Mouse (Mus musculus) midbrain, embryonic 11.5 days (tissue): ENCODE data around the gene Cyp4x1. TPM values are rescaled to one million over a fixed set of nuclear protein-coding genes. Genes with fewer than 3 reads are reported as not detected.

Source experiments
- ATAC-seq: fragments of 200-750 bp; cut with Nextera tagmentation; 2 replicates; pipeline ENCODE4 v1.8.0; 2017; ENCODE audit warnings: moderate TSS enrichment, moderate library complexity; ENCODE audit not compliant: low FRiP score
- DNase-seq: peaks from one replicate; pipeline ENCODE4 v3.0.0; 2015; ENCODE audit warnings: low spot score; ENCODE audit errors: missing footprints
- H3K27ac ChIP-seq: fragments of 300-500 bp; sonication (generic); 2 replicates; pipeline ENCODE4 v1.5.1; 2014; ENCODE audit warnings: low read depth, low read length
- H3K27me3 ChIP-seq: fragments of 300-500 bp; sonication (generic); 2 replicates; pipeline ENCODE4 v1.6.1; 2014; ENCODE audit warnings: mild to moderate bottlenecking, low read length, moderate library complexity, mixed read lengths; ENCODE audit not compliant: control insufficient read depth, insufficient read depth
- H3K36me3 ChIP-seq: fragments of 300-500 bp; sonication (generic); 2 replicates; pipeline ENCODE4 v1.6.1; 2014; ENCODE audit warnings: mild to moderate bottlenecking, low read length, moderate library complexity, mixed read lengths; ENCODE audit not compliant: control insufficient read depth, insufficient read depth
- H3K4me1 ChIP-seq: fragments of 300-500 bp; sonication (generic); 2 replicates; pipeline ENCODE4 v1.6.1; 2014; ENCODE audit warnings: low read length; ENCODE audit not compliant: control insufficient read depth, insufficient read depth
- H3K4me2 ChIP-seq: fragments of 300-500 bp; sonication (generic); 2 replicates; pipeline ENCODE4 v1.6.1; 2014; ENCODE audit warnings: mild to moderate bottlenecking, moderate library complexity
- H3K4me3 ChIP-seq: fragments of 300-500 bp; sonication (generic); 2 replicates; pipeline ENCODE4 v1.5.1; 2014; ENCODE audit warnings: low read depth, low read length
- H3K9ac ChIP-seq: fragments of 300-500 bp; sonication (generic); 2 replicates; pipeline ENCODE4 v1.6.1; 2014; ENCODE audit warnings: low read length
- H3K9me3 ChIP-seq: fragments of 300-500 bp; sonication (generic); 2 replicates; pipeline ENCODE4 v1.6.1; 2016; ENCODE audit warnings: low read length; ENCODE audit not compliant: control insufficient read depth
- WGBS: fragments of 180-500 bp; shearing (Covaris S2); extraction: QIAGEN DNeasy Blood & Tissue Kit; methylation state at CpG from one replicate; pipeline ENCODE4 v1.1.7; 2014; 5-methylcytosine and 5-hydroxymethylcytosine counted together
- polyA plus RNA-seq: library from polyadenylated mRNA; unstranded; fragments of >200 nt; fragmentation: Nextera tagmentation; extraction: Ambion mirVana; gene quantifications from 2 replicates; pipeline ENCODE4 v1.2.1, GENCODE M21; 2014

Gene Cyp4x1
- polyA plus RNA-seq, 1 experiment from 2014 or later: 1.4 TPM

DNA sequence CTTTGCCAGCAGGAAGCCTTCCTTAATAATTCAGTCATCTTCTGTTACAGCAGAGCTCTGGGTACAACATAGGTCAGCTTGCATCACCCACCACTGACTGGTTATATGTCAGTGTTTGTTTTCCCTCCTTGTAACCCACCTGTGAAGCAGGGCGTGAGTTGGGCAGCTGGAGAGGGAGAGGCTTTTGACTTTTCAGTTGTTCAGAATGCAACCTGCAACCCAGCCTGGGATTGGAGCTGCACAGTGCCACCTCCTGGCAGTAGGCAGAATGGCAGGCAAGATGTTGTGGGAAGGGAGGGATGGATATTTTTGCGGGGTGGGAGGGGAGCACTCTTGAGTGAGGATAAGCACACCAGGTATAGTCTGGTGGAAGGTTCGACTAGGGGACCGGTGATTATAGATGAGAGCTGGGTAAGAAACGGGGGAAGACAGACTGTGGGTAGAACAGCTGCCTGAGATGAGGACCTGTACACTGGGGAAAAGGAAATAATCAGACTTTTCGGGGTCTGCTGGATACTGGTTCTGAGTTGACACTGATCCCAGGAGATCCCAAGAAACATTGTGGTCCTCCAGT lies 48.5 kb downstream of the Cyp4x1 start:
- ATAC-seq (peak; percentile 47; the same call in 1 of the 2 replicates), DNase-seq (peak; percentile 93)
- no peak overlapping the region for H3K4me2 ChIP-seq
- H3K27me3 ChIP-seq: no peaks in the 10 kb centered on the region; the same call in 1 of the 2 replicates
- H3K4me3 ChIP-seq: no peak overlapping the region
- H3K36me3 ChIP-seq: no peaks in the 10 kb centered on the region
- H3K9me3 ChIP-seq: no peaks in the 10 kb centered on the region
- no peaks in the 10 kb centered on the region for H3K4me1 ChIP-seq
- WGBS: 27% methylated on average over 6 of the region's 6 CpGs
- no peak overlapping the region for H3K27ac ChIP-seq
- H3K9ac ChIP-seq: no peak overlapping the region

DNA sequence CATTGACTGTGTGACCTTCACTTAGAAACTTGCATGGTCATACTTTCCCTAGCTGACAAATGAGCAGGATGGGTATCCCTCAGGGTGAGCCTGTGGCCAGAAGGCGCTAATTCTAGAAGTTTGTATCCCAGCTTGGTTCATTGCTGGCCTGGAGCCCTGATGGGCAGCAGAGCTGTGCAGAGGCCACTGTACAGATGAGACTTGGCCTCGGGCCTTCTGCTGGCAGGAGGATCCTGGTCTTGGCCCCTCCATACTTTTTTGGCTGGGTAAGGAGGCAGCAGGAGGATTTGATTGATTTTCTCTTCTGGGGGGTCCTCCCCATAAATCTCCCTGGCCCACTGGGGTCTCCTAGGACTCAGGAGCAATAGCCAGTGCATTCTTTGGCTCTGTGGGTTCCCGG lies 51.0 kb downstream of the Cyp4x1 start:
- Histone ChIP-seq H3K27me3 (no peaks in the 10 kb centered on the region; the same call in 1 of the 2 replicates), H3K9me3 (no peaks in the 10 kb centered on the region), H3K9ac (no peak overlapping the region), H3K4me1 (peaks cover 16% of the 10 kb centered on the region), H3K4me2 (no peak overlapping the region), H3K27ac (no peak overlapping the region), H3K36me3 (no peaks in the 10 kb centered on the region), H3K4me3 (no peak overlapping the region)
- no peak for DNase-seq
- 93% methylated on average over 3 of the region's 3 CpGs for WGBS
- ATAC-seq: no peak

DNA sequence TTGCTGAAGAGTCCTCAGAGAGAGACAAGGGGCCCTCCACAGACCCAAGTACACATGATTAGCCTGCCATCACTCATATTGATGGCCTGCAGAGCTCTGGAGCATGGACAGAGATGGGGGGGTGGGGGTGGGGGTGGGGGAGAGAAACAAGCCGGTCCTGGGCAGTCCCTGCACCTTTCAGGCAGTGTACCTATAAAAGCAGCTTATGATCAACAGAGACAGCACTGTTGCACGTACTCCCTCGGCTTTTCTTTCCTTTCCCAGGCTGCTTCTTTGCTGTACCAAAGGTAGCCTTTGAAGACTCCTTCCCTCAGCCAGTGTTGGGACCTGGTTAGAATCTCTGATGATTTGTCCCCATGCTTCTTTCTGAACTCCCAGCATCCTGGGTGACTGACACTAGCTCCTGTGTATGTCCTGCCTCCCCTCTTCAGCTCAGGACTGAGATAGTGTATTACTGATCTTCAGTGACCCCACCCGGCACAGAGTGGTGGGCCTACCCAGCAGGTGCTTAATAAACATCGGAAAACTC lies 54.2 kb downstream of the Cyp4x1 start:
- Histone ChIP-seq H3K4me1 (peaks cover 16% of the 10 kb centered on the region), H3K27ac (peak overlapping the region; percentile 63), H3K9me3 (no peaks in the 10 kb centered on the region), H3K27me3 (0 out of 2 replicates have a peak, but pooled peaks cover 2% of the 10 kb centered on the region), H3K4me2 (no peak overlapping the region), H3K9ac (peak overlapping the region; percentile 52), H3K4me3 (no peak overlapping the region), H3K36me3 (no peaks in the 10 kb centered on the region)
- WGBS: 16% methylated on average over 5 of the region's 5 CpGs
- ATAC-seq: peak; percentile 25; the same call in 1 of the 2 replicates
- DNase-seq: peak; percentile 90

- H3K36me3 ChIP-seq: no peaks in the 10 kb centered on the region
- H3K4me1 ChIP-seq: peaks cover 16% of the 10 kb centered on the region
- H3K4me3 ChIP-seq: no peak overlapping the region
- no peaks in the 10 kb centered on the region for H3K9me3 ChIP-seq
- H3K27ac ChIP-seq: peak overlapping the region; percentile 63
- WGBS: 24% methylated on average over 10 of the region's 10 CpGs
- 0 out of 2 replicates have a peak, but pooled peaks cover 2% of the 10 kb centered on the region for H3K27me3 ChIP-seq
- H3K9ac ChIP-seq: peak overlapping the region; percentile 52
- H3K4me2 ChIP-seq: no peak overlapping the region; the same call in 1 of the 2 replicates
- peak; percentile 91 for ATAC-seq
- DNase-seq: peak; percentile 93
These were observed 54.9 kb downstream of the Cyp4x1 start for GRCm38 (mm10) chr4:115078892-115079820.

GRCm38 (mm10) chr4:115075204-115075915 lies 58.7 kb downstream of the Cyp4x1 start:
- Histone ChIP-seq H3K36me3 (no peaks in the 10 kb centered on the region), H3K9me3 (no peaks in the 10 kb centered on the region), H3K27ac (no peak overlapping the region), H3K27me3 (0 out of 2 replicates have a peak, but pooled peaks cover 2% of the 10 kb centered on the region), H3K4me3 (no peak overlapping the region), H3K4me1 (peaks cover 16% of the 10 kb centered on the region), H3K9ac (no peak overlapping the region), H3K4me2 (no peak overlapping the region)
- ATAC-seq (no peak), DNase-seq (no peak)
- 45% methylated on average over 3 of the region's 3 CpGs for WGBS

- WGBS: 91% methylated on average over 1 of the region's 1 CpGs
- DNase-seq (no peak), ATAC-seq (no peak)
- Histone ChIP-seq H3K27ac (no peak overlapping the region), H3K27me3 (0 out of 2 replicates have a peak, but pooled peaks cover 2% of the 10 kb centered on the region), H3K36me3 (no peaks in the 10 kb centered on the region), H3K9ac (no peak overlapping the region), H3K4me3 (no peak overlapping the region), H3K9me3 (no peaks in the 10 kb centered on the region), H3K4me1 (peaks cover 11% of the 10 kb centered on the region), H3K4me2 (no peak overlapping the region)
These were observed 59.3 kb downstream of the Cyp4x1 start for GRCm38 (mm10) chr4:115074789-115075188.

DNA sequence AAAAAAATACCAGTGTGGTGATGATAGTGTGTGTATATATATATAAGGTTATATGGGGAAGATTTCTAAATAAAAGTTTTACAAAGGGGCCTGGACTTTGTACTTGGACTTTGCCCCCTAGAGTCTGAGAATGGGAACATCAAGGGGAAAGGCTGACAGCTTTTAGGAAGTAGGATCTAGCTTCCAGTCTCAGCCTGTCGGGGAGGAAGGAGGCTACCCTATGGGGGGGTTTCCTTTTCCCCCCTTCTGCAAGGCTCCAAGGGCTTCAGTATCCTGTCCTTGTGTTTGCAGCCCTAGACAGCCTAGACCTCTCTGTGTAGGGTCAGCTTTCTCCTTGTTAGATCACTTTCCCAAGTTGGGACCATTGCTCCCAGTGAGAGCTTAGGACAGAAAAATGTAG lies 62.4 kb downstream of the Cyp4x1 start:
- 50% methylated on average over 1 of the region's 1 CpGs for WGBS
- peaks cover under 1% of the 10 kb centered on the region; the same call in 1 of the 2 replicates for H3K27me3 ChIP-seq
- ATAC-seq: no peak

DNA sequence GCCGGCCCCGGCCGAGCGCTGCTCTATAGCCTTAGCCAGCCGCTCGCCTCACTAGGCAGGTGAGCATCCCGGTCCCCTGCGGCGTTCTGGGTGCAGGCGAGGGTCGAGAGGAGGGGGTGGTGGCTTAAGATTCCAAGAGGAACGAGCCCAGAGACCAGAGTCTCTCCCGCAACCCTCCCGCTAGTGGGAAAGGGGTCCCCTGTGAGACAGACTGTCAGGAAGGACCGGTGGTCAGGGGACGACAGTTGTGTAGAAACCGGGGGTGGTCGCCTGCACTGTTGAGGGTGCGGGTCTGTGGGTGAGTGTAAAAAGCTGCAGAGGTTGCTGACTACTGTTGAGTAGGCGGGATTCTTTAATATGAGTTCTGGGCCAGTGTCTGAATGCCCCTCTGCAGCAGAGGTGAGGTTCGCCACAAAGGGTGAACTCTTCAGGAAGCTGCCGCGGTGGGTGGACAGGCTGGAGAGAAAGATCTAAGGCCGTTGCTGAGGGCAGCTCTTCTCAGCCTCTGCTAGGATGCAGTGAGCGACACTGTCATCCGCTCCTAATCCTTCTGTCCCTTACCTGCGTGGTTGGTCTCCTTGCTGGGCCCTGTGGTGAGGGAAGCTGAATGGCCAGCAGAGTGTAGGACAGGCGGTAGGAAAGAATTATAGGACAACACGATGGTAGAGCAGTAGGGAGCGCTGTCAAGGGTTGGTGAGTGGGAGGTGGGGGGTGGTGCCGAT lies 70.4 kb downstream of the Cyp4x1 start:
- H3K4me3 ChIP-seq: peak overlapping the region; percentile 40
- peak; percentile 96 for DNase-seq
- peak overlapping the region; percentile 70 for H3K4me2 ChIP-seq
- H3K4me1 ChIP-seq: peaks cover 10% of the 10 kb centered on the region
- ATAC-seq: peak; percentile 49
- no peak overlapping the region for H3K27ac ChIP-seq
- H3K27me3 ChIP-seq: peaks cover 74% of the 10 kb centered on the region
- H3K36me3 ChIP-seq: no peaks in the 10 kb centered on the region
- no peaks in the 10 kb centered on the region for H3K9me3 ChIP-seq
- H3K9ac ChIP-seq: peak overlapping the region; percentile 56
- WGBS: under 1% methylated on average over 31 of the region's 31 CpGs

More for the DNA sequence above, 62.4 kb downstream of the Cyp4x1 start:
- no peak overlapping the region for H3K27ac ChIP-seq
- no peak overlapping the region for H3K4me3 ChIP-seq
- H3K4me2 ChIP-seq: no peak overlapping the region
- H3K36me3 ChIP-seq: no peaks in the 10 kb centered on the region
- no peak for DNase-seq
- H3K9ac ChIP-seq: no peak overlapping the region
- no peaks in the 10 kb centered on the region for H3K4me1 ChIP-seq
- H3K9me3 ChIP-seq: no peaks in the 10 kb centered on the region
